Mouse (Mus musculus) cerebellum, adult 2 months (tissue): Measurements from ENCODE around the gene Pced1b. TPM values are rescaled to one million over a fixed set of nuclear protein-coding genes. Genes with fewer than 3 reads are reported as not detected.
"Not testable (repeated sequence)": the region's sequence is repeated elsewhere in the genome, so short reads cannot be mapped to it uniquely, and the experiment has no call there.

Source experiments
- DNase-seq, 2 experiments: peaks; one replicate each; pipeline ENCODE4 v3.0.0; 2021
- H3K27ac ChIP-seq: fragments of 200-500 bp; 2 replicates; pipeline ENCODE4 v1.5.1; 2012; ENCODE audit warnings: low read length, control low read depth, inconsistent platforms; ENCODE audit not compliant: insufficient read depth
- H3K27me3 ChIP-seq: fragments of 200-500 bp; 2 replicates; pipeline ENCODE4 v1.6.1; 2012; ENCODE audit warnings: inconsistent platforms, mild to moderate bottlenecking, low read length, moderate library complexity; ENCODE audit not compliant: control insufficient read depth, insufficient read depth
- H3K4me1 ChIP-seq: fragments of 200-500 bp; 2 replicates; pipeline ENCODE4 v1.6.1; 2011; ENCODE audit warnings: low read length; ENCODE audit not compliant: control insufficient read depth, insufficient read depth
- H3K4me3 ChIP-seq: fragments of 200-500 bp; replicated peaks from 2 replicates; pipeline ENCODE3; 2011; ENCODE audit warnings: mild to moderate bottlenecking, low read depth, low read length, control low read depth; ENCODE audit not compliant: insufficient read depth
- CTCF ChIP-seq: fragments of 200-500 bp; IDR thresholded peaks from 2 replicates; pipeline ENCODE4 v1.5.1; 2011; ENCODE audit warnings: low read depth, mild to moderate bottlenecking, control low read depth, low read length, moderate library complexity, borderline replicate concordance; ENCODE audit not compliant: insufficient read depth
- POLR2A ChIP-seq: fragments of 200-500 bp; IDR thresholded peaks from 2 replicates; pipeline ENCODE4 v1.6.1; 2011; ENCODE audit warnings: low read length, control low read depth, borderline replicate concordance; ENCODE audit not compliant: insufficient read depth
- WGBS: fragments of 180-500 bp; shearing (Covaris S2); methylation state at CpG from one replicate; pipeline ENCODE4 v1.1.7; 2018; 5-methylcytosine and 5-hydroxymethylcytosine counted together
- polyA plus RNA-seq: library from polyadenylated mRNA; depleted of rRNA; stranded (reverse); fragments of >200 nt; gene quantifications from 2 replicates; pipeline ENCODE4 v1.2.3, GENCODE M21; 2012

Gene Pced1b
- polyA plus RNA-seq, 1 experiment: 7.5 TPM

- Histone ChIP-seq H3K27me3 (no peaks in the 10 kb centered on the region), H3K4me1 (no peaks in the 10 kb centered on the region), H3K27ac (no peak overlapping the region), H3K4me3 (no peak overlapping the region)
- DNase-seq: no peak
- TF ChIP-seq CTCF (no peak), POLR2A (no peak)
- WGBS: 80% methylated on average over 14 of the region's 14 CpGs
These were observed 136.7 kb downstream of the Pced1b start for GRCm38 (mm10) chr15:97383523-97384141.

- Histone ChIP-seq H3K4me3 (no peak overlapping the region), H3K27me3 (no peaks in the 10 kb centered on the region), H3K27ac (no peak overlapping the region), H3K4me1 (no peaks in the 10 kb centered on the region)
- WGBS: 96% methylated on average over 28 of the region's 28 CpGs
- TF ChIP-seq CTCF (no peak), POLR2A (no peak)
- DNase-seq: no peak
These were observed 137.5 kb downstream of the Pced1b start for GRCm38 (mm10) chr15:97384170-97385018.

GRCm38 (mm10) chr15:97385174-97385573 lies 138.3 kb downstream of the Pced1b start:
- not testable (repeated sequence) for H3K4me1 ChIP-seq, H3K4me3 ChIP-seq, H3K27ac ChIP-seq, DNase-seq, H3K27me3 ChIP-seq
- WGBS: 92% methylated on average over 10 of the region's 10 CpGs

GRCm38 (mm10) chr15:97387793-97388192 lies 140.9 kb downstream of the Pced1b start:
- no peaks in the 10 kb centered on the region for H3K27me3 ChIP-seq
- 98% methylated on average over 6 of the region's 6 CpGs for WGBS
- no peak for DNase-seq
- H3K4me3 ChIP-seq: no peak overlapping the region
- no peaks in the 10 kb centered on the region for H3K4me1 ChIP-seq
- TF ChIP-seq POLR2A (no peak), CTCF (no peak)
- H3K27ac ChIP-seq: no peak overlapping the region

GRCm38 (mm10) chr15:97389577-97389976 lies 142.7 kb downstream of the Pced1b start:
- Histone ChIP-seq H3K27me3 (no peaks in the 10 kb centered on the region), H3K4me1 (no peaks in the 10 kb centered on the region)

GRCm38 (mm10) chr15:97390778-97391177 lies 143.9 kb downstream of the Pced1b start:
- TF ChIP-seq POLR2A (no peak), CTCF (no peak)
- Histone ChIP-seq H3K4me1 (no peaks in the 10 kb centered on the region), H3K27ac (no peak overlapping the region), H3K4me3 (no peak overlapping the region), H3K27me3 (no peaks in the 10 kb centered on the region)
- whole genome bisulfite sequencing: 97% methylated on average over 2 of the region's 2 CpGs
- no peak for DNase-seq

More at GRCm38 (mm10) chr15:97389577-97389976, 142.7 kb downstream of the Pced1b start:
- 93% methylated on average over 4 of the region's 4 CpGs for WGBS
- Histone ChIP-seq H3K4me3 (no peak overlapping the region), H3K27ac (no peak overlapping the region)
- TF ChIP-seq POLR2A (no peak), CTCF (no peak)
- DNase-seq: no peak

- TF ChIP-seq POLR2A (no peak), CTCF (no peak)
- H3K27ac ChIP-seq: no peak overlapping the region
- 100% methylated on average over 2 of the region's 2 CpGs for WGBS
These were observed 144.5 kb downstream of the Pced1b start for GRCm38 (mm10) chr15:97391436-97391835.

GRCm38 (mm10) chr15:97394561-97394960 lies 147.7 kb downstream of the Pced1b start:
- WGBS: 77% methylated on average over 12 of the region's 12 CpGs
- no peak overlapping the region for H3K27ac ChIP-seq
- TF ChIP-seq CTCF (no peak), POLR2A (no peak)
- no peaks in the 10 kb centered on the region for H3K4me1 ChIP-seq
- no peaks in the 10 kb centered on the region for H3K27me3 ChIP-seq
- H3K4me3 ChIP-seq: no peak overlapping the region
- no peak for DNase-seq

More at GRCm38 (mm10) chr15:97391436-97391835, 144.5 kb downstream of the Pced1b start:
- no peak overlapping the region for H3K4me3 ChIP-seq
- no peak for DNase-seq
- no peaks in the 10 kb centered on the region for H3K4me1 ChIP-seq
- H3K27me3 ChIP-seq: no peaks in the 10 kb centered on the region
